Mouse (Mus musculus) regulatory T cell (primary cell): ENCODE results near the gene Serpinc1.

ENCODE experiments used
- in situ Hi-C: fragments of 300-600 bp; cut with MboI, MseI; formaldehyde crosslinking; loops from one replicate; pipeline ENCODE4 v1.15.1; 2025; ENCODE audit warnings: high pct_unique_total_duplicates

Serpinc1 gene

DNA sequence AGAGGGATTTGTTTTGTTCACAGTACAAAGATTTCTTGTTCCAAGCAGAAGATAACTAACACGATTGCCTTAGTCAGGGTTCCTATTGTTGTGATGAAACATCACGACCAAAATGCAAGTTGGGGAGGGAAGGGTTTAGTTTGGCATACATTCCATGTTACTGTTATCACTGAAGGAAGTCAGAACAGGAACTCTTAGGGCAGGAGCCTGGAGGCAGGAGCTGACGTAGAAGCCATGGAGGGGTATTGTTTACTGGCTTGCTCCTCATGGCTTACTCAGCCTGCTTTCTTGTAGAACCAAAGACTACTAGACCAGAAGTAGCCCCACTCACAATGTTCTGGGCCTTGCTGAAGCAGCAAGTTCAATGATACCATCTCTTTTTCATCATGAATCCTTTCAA, 68.6 kb downstream of the Serpinc1 start:
- in situ Hi-C loops: no loop called here
